Mouse (Mus musculus) neural tube, embryonic 11.5 days (tissue): ENCODE measurements around the gene Cnga1. TPM values are rescaled to one million over a fixed set of nuclear protein-coding genes. Genes with fewer than 3 reads are reported as not detected.
"Not testable (repeated sequence)": the region's sequence is repeated elsewhere in the genome, so short reads cannot be mapped to it uniquely, and the experiment has no call there.

ENCODE experiments used
- ATAC-seq: fragments of 200-750 bp; cut with Nextera tagmentation; 2 replicates; pipeline ENCODE4 v1.8.0; 2017; ENCODE audit warnings: moderate number of reproducible peaks, mild to moderate bottlenecking, moderate TSS enrichment, moderate library complexity; ENCODE audit not compliant: insufficient read depth, low FRiP score, low TSS enrichment
- DNase-seq: peaks from one replicate; pipeline ENCODE4 v3.0.0-alpha.2; 2015; ENCODE audit warnings: low spot score
- H3K27ac ChIP-seq: fragments of 300-500 bp; sonication (generic); 2 replicates; pipeline ENCODE4 v1.5.1; 2014; ENCODE audit warnings: low read depth, mild to moderate bottlenecking, low read length
- H3K27me3 ChIP-seq: fragments of 300-500 bp; sonication (generic); 2 replicates; pipeline ENCODE4 v1.6.1; 2014; ENCODE audit warnings: mild to moderate bottlenecking, low read length, mixed read lengths; ENCODE audit not compliant: control insufficient read depth, insufficient read depth
- H3K36me3 ChIP-seq: fragments of 300-500 bp; sonication (generic); 2 replicates; pipeline ENCODE4 v1.6.1; 2014; ENCODE audit warnings: mild to moderate bottlenecking, low read length, moderate library complexity, mixed read lengths; ENCODE audit not compliant: control insufficient read depth, insufficient read depth
- H3K4me1 ChIP-seq: fragments of 300-500 bp; sonication (generic); 2 replicates; pipeline ENCODE4 v1.6.1; 2014; ENCODE audit warnings: low read length, mixed read lengths; ENCODE audit not compliant: control insufficient read depth, insufficient read depth
- H3K4me2 ChIP-seq: fragments of 300-500 bp; sonication (generic); 2 replicates; pipeline ENCODE4 v1.6.1; 2014; ENCODE audit warnings: low read depth, mild to moderate bottlenecking, moderate library complexity
- H3K4me3 ChIP-seq: fragments of 300-500 bp; sonication (generic); 2 replicates; pipeline ENCODE4 v1.5.1; 2014; ENCODE audit warnings: low read depth, low read length
- H3K9ac ChIP-seq: fragments of 300-500 bp; sonication (generic); 2 replicates; pipeline ENCODE4 v1.6.1; 2014; ENCODE audit warnings: mild to moderate bottlenecking, low read length
- H3K9me3 ChIP-seq: fragments of 300-500 bp; sonication (generic); 2 replicates; pipeline ENCODE4 v1.6.1; 2016; ENCODE audit warnings: low read length; ENCODE audit not compliant: control insufficient read depth
- WGBS: fragments of 180-500 bp; shearing (Covaris S2); extraction: QIAGEN DNeasy Blood & Tissue Kit; methylation state at CpG from one replicate; pipeline ENCODE4 v1.1.7; 2014; 5-methylcytosine and 5-hydroxymethylcytosine counted together
- polyA plus RNA-seq: library from polyadenylated mRNA; unstranded; fragments of >200 nt; fragmentation: Nextera tagmentation; extraction: Ambion mirVana; gene quantifications from 2 replicates; pipeline ENCODE4 v1.2.1, GENCODE M21; 2014

Gene Cnga1
- polyA plus RNA-seq, 1 experiment from 2014 or later = not detected

GRCm38 (mm10) chr5:72580088-72580969 lies 63.7 kb downstream of the Cnga1 start:
- 9% methylated on average over 50 of the region's 73 CpGs for WGBS
- H3K27ac ChIP-seq, H3K27me3 ChIP-seq, H3K4me1 ChIP-seq, H3K9me3 ChIP-seq, H3K36me3 ChIP-seq: not testable (repeated sequence)
- peak overlapping the region; percentile 40 for H3K4me3 ChIP-seq
- ATAC-seq = peak; percentile 74
- peak overlapping the region; percentile 47 for H3K9ac ChIP-seq
- H3K4me2 ChIP-seq = peak overlapping the region; percentile 72
- peak; percentile 43 for DNase-seq

- DNase-seq = peak; percentile 35
- 56% methylated on average over 10 of the region's 10 CpGs for WGBS
- H3K4me2 ChIP-seq, H3K27me3 ChIP-seq, H3K27ac ChIP-seq, H3K9ac ChIP-seq, H3K4me1 ChIP-seq, H3K36me3 ChIP-seq, H3K4me3 ChIP-seq, H3K9me3 ChIP-seq: not testable (repeated sequence)
- peak; percentile 29; the same call in 1 of the 2 replicates for ATAC-seq
These were observed 64.5 kb downstream of the Cnga1 start for GRCm38 (mm10) chr5:72579599-72579998.

GRCm38 (mm10) chr5:72565621-72566020 lies 78.5 kb downstream of the Cnga1 start:
- Histone ChIP-seq H3K4me1 (no peaks in the 10 kb centered on the region), H3K9me3 (peaks cover 4% of the 10 kb centered on the region; the same call in 1 of the 2 replicates), H3K36me3 (no peaks in the 10 kb centered on the region), H3K27ac (no peak overlapping the region), H3K9ac (no peak overlapping the region), H3K4me3 (no peak overlapping the region), H3K4me2 (no peak overlapping the region), H3K27me3 (no peaks in the 10 kb centered on the region)
- ATAC-seq (no peak), DNase-seq (no peak)
- 88% methylated on average over 5 of the region's 5 CpGs for WGBS

- H3K36me3 ChIP-seq, H3K27ac ChIP-seq, H3K4me3 ChIP-seq, H3K27me3 ChIP-seq, H3K4me2 ChIP-seq, H3K4me1 ChIP-seq, H3K9me3 ChIP-seq, ATAC-seq, DNase-seq, H3K9ac ChIP-seq: not testable (repeated sequence)
- 94% methylated on average over 2 of the region's 2 CpGs for WGBS
These were observed 80.9 kb downstream of the Cnga1 start for GRCm38 (mm10) chr5:72563183-72563582.

- Histone ChIP-seq H3K9me3 (no peaks in the 10 kb centered on the region), H3K27ac (no peak overlapping the region), H3K4me2 (no peak overlapping the region), H3K36me3 (no peaks in the 10 kb centered on the region), H3K9ac (no peak overlapping the region), H3K4me1 (no peaks in the 10 kb centered on the region; the same call in 1 of the 2 replicates), H3K4me3 (no peak overlapping the region), H3K27me3 (no peaks in the 10 kb centered on the region)
- no peak for DNase-seq
- no peak for ATAC-seq
- WGBS = 80% methylated on average over 3 of the region's 3 CpGs
These were observed 83.0 kb downstream of the Cnga1 start for GRCm38 (mm10) chr5:72560976-72561628.

GRCm38 (mm10) chr5:72559544-72560049 lies 84.5 kb downstream of the Cnga1 start, which contains the start of gene Nfxl1:
Nfxl1 (minus strand) TSS chr5:72559684.
- H3K36me3 ChIP-seq = no peaks in the 10 kb centered on the region
- no peaks in the 10 kb centered on the region for H3K27me3 ChIP-seq
- ATAC-seq = peak; percentile 95
- WGBS = under 1% methylated on average over 42 of the region's 42 CpGs
- no peaks in the 10 kb centered on the region for H3K9me3 ChIP-seq
- H3K4me3 ChIP-seq = peak within 1 kb of the TSS; percentile 87
- DNase-seq = peak; percentile 99
- peak within 1 kb of the TSS; percentile 90 for H3K4me2 ChIP-seq
- H3K9ac ChIP-seq = peak within 1 kb of the TSS; percentile 82
- no peaks in the 10 kb centered on the region; the same call in 1 of the 2 replicates for H3K4me1 ChIP-seq
- H3K27ac ChIP-seq = peak within 1 kb of the TSS; percentile 63

GRCm38 (mm10) chr5:72558716-72559526 lies 85.2 kb downstream of the Cnga1 start:
- H3K27me3 ChIP-seq = no peaks in the 10 kb centered on the region
- peak overlapping the region; percentile 87 for H3K4me3 ChIP-seq
- ATAC-seq (peak; percentile 78), DNase-seq (peak; percentile 60)
- H3K4me1 ChIP-seq = no peaks in the 10 kb centered on the region; the same call in 1 of the 2 replicates
- peak overlapping the region; percentile 82 for H3K9ac ChIP-seq
- H3K4me2 ChIP-seq = peak overlapping the region; percentile 90
- WGBS = under 1% methylated on average over 54 of the region's 57 CpGs
- H3K9me3 ChIP-seq = no peaks in the 10 kb centered on the region
- peak overlapping the region; percentile 63 for H3K27ac ChIP-seq
- H3K36me3 ChIP-seq = no peaks in the 10 kb centered on the region

GRCm38 (mm10) chr5:72556245-72556644 lies 87.8 kb downstream of the Cnga1 start:
- H3K36me3 ChIP-seq = no peaks in the 10 kb centered on the region
- H3K4me1 ChIP-seq = no peaks in the 10 kb centered on the region; the same call in 1 of the 2 replicates
- H3K4me3 ChIP-seq = no peak overlapping the region
- DNase-seq = no peak
- no peak overlapping the region for H3K4me2 ChIP-seq
- H3K9ac ChIP-seq = no peak overlapping the region
- H3K27me3 ChIP-seq = no peaks in the 10 kb centered on the region
- no peak for ATAC-seq
- no peaks in the 10 kb centered on the region for H3K9me3 ChIP-seq
- no peak overlapping the region for H3K27ac ChIP-seq
- 89% methylated on average over 3 of the region's 3 CpGs for WGBS
